ENCODE assay signal across 10 mouse cellular contexts in the genomic region with DNA sequence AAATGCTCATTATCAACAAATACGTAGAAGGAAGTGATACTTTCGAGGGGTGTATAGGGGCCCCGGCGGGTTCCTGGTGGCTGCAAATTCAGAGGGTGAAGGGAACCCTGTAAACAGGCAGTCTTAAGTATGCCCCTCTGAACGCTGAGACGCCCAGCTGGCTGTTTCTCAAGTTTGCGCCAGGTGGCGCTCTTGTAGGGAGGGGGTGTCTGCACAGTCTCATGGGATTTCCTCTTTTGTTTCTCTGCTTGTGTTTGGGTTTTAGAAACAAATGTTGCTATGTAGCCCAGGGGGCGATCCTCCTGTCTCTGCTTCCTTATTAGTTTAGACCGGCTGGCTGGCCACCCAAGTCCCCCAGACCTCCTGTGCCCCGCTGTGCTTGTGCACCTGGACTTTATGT. TPM values are rescaled to one million over a fixed set of nuclear protein-coding genes. Genes with fewer than 3 reads are reported as not detected.
A peak's percentile ranks its signal among the peaks of the same experiment; 100 is the strongest.
DNase-seq lines count a peak whose midpoint lies in the region; ATAC-seq and TF ChIP-seq lines count a peak whose summit lies in the region.
"Had no signal": no experiment of that assay in that cellular context is flagged by ENCODE, and none has a peak within 500 bp of the region (broad histone marks: within the 10 kb centered on the region; RNA-seq: fewer than 3 reads in every experiment).

No protein-coding gene starts in this region.

- no peaks in the 10 kb centered on the region for H3K27me3 ChIP-seq in hindbrain, embryonic 14.5 days (ENCODE audit: control insufficient read depth, insufficient read depth, low read length)
- H3K27me3 ChIP-seq in hindbrain, embryonic 16.5 days (replicated peaks; ENCODE audit: control insufficient read depth, insufficient read depth, low read length): no peaks in the 10 kb centered on the region
- H3K27me3 ChIP-seq in Patski: peaks cover 12% of the 10 kb centered on the region
- H3K27me3 ChIP-seq in embryonic facial prominence, embryonic 13.5 days: 0 out of 2 replicates have a peak, but pooled peaks cover 6% of the 10 kb centered on the region
- no peaks in the 10 kb centered on the region for H3K27me3 ChIP-seq in heart, postnatal 0 days (ENCODE audit: control insufficient read depth, insufficient read depth, low read length)
- H3K27me3 ChIP-seq: embryonic facial prominence, embryonic 15.5 days; neural tube, embryonic 13.5 days had no signal

- no peak; the same call in 1 of the 2 replicates for ATAC-seq in hindbrain, embryonic 14.5 days (ENCODE audit: low FRiP score)
- ATAC-seq in hindbrain, embryonic 16.5 days: no peak
- ATAC-seq in Patski: peak; percentile 51
- no peak for ATAC-seq in embryonic facial prominence, embryonic 13.5 days (ENCODE audit: insufficient number of reproducible peaks, insufficient read depth, low FRiP score, low TSS enrichment, low read depth)
- ATAC-seq in heart, postnatal 0 days (ENCODE audit: insufficient read depth, low read depth): 0 out of 2 replicates have a peak, but pooled peaks have one; percentile 37
- peak; percentile 74 for ATAC-seq in monocyte, adult 5-6 weeks (replicated peaks; ENCODE audit: insufficient number of reproducible peaks, low FRiP score, low TSS enrichment, poor library complexity, severe bottlenecking)

- peaks cover 6% of the 10 kb centered on the region for H3K36me3 ChIP-seq in hindbrain, embryonic 14.5 days (replicated peaks; ENCODE audit: control insufficient read depth, insufficient read depth)
- H3K36me3 ChIP-seq in hindbrain, embryonic 16.5 days (ENCODE audit: control insufficient read depth, insufficient read depth, low read length): peaks cover 5% of the 10 kb centered on the region
- peaks cover 6% of the 10 kb centered on the region; the same call in 1 of the 2 replicates for H3K36me3 ChIP-seq in embryonic facial prominence, embryonic 13.5 days
- no peaks in the 10 kb centered on the region for H3K36me3 ChIP-seq in heart, postnatal 0 days (replicated peaks; ENCODE audit: control insufficient read depth, insufficient read depth, low read length)

- intact Hi-C loops in left cerebral cortex, postnatal 36 days (cut with DNase I): loop anchor here (1.0 to 5.0 kb wide), 2 partner anchors 73 to 122 kb away; no protein-coding TSS in a partner anchor

- peak; percentile 40 for DNase-seq in hindbrain, embryonic 14.5 days (ENCODE audit: low spot score)
- no peak for DNase-seq in Patski (ENCODE audit: low read depth, low spot score)
- peak; percentile 13 for DNase-seq in heart, postnatal 0 days (ENCODE audit: low spot score)
- peak; percentile 40 to 53 for DNase-seq in left cerebral cortex, postnatal 36 days (ENCODE audit: low spot score in 2 of 2)
- peak; percentile 76 for DNase-seq in testis, postnatal 10 days (ENCODE audit: low spot score)

- no peak overlapping the region for H3K4me3 ChIP-seq in hindbrain, embryonic 14.5 days (replicated peaks; ENCODE audit: low read length)
- no peak overlapping the region for H3K4me3 ChIP-seq in hindbrain, embryonic 16.5 days (ENCODE audit: low read length)
- H3K4me3 ChIP-seq in embryonic facial prominence, embryonic 13.5 days: no peak overlapping the region
- no peak overlapping the region for H3K4me3 ChIP-seq in heart, postnatal 0 days (ENCODE audit: low read depth, low read length)
- H3K4me3 ChIP-seq: embryonic facial prominence, embryonic 15.5 days; neural tube, embryonic 13.5 days had no signal

- POLR2A ChIA-PET in Patski (lab: Charles Lee): no interaction called here

- 26% methylated on average over 11 of the region's 11 CpGs for WGBS in hindbrain, embryonic 14.5 days
- 24% methylated on average over 11 of the region's 11 CpGs for WGBS in hindbrain, embryonic 16.5 days
- WGBS in embryonic facial prominence, embryonic 13.5 days: 25% methylated on average over 11 of the region's 11 CpGs
- WGBS in heart, postnatal 0 days: 26% methylated on average over 11 of the region's 11 CpGs

- H3K4me1 ChIP-seq in hindbrain, embryonic 14.5 days (replicated peaks; ENCODE audit: control insufficient read depth, insufficient read depth, low read length): no peaks in the 10 kb centered on the region
- H3K4me1 ChIP-seq in hindbrain, embryonic 16.5 days (ENCODE audit: control insufficient read depth, insufficient read depth, low read depth, low read length): no peaks in the 10 kb centered on the region
- H3K4me1 ChIP-seq in embryonic facial prominence, embryonic 13.5 days: peaks cover 3% of the 10 kb centered on the region; the same call in 1 of the 2 replicates
- H3K4me1 ChIP-seq in heart, postnatal 0 days (ENCODE audit: control insufficient read depth, insufficient read depth): no peaks in the 10 kb centered on the region
- H3K4me1 ChIP-seq: embryonic facial prominence, embryonic 15.5 days; neural tube, embryonic 13.5 days had no signal

- no peaks in the 10 kb centered on the region for H3K9me3 ChIP-seq in hindbrain, embryonic 14.5 days (ENCODE audit: control insufficient read depth, low read length)
- peaks cover 5% of the 10 kb centered on the region for H3K9me3 ChIP-seq in hindbrain, embryonic 16.5 days (ENCODE audit: control insufficient read depth, low read length)
- H3K9me3 ChIP-seq in embryonic facial prominence, embryonic 13.5 days: peaks cover 3% of the 10 kb centered on the region; the same call in 1 of the 2 replicates
- H3K9me3 ChIP-seq in heart, postnatal 0 days (replicated peaks; ENCODE audit: control insufficient read depth, low read length): no peaks in the 10 kb centered on the region
- H3K9me3 ChIP-seq: embryonic facial prominence, embryonic 15.5 days; neural tube, embryonic 13.5 days had no signal

- H3K9ac ChIP-seq in hindbrain, embryonic 14.5 days: no peak overlapping the region
- H3K9ac ChIP-seq in hindbrain, embryonic 16.5 days (ENCODE audit: low read depth, low read length): no peak overlapping the region
- 0 out of 2 replicates have a peak overlapping the region, but pooled peaks have one; percentile 6 for H3K9ac ChIP-seq in embryonic facial prominence, embryonic 13.5 days
- no peak overlapping the region for H3K9ac ChIP-seq in heart, postnatal 0 days (replicated peaks; ENCODE audit: low read depth, low read length)
- H3K9ac ChIP-seq: embryonic facial prominence, embryonic 15.5 days; neural tube, embryonic 13.5 days had no signal

- TF ChIP-seq CTCF in Patski (IDR thresholded peaks at IDR 0.05): peak; percentile 92
- peak; percentile 48 for TF ChIP-seq CTCF in heart, postnatal 0 days (IDR thresholded peaks at IDR 0.05; ENCODE audit: low read depth)

- no peak for TF ChIP-seq EP300 in heart, postnatal 0 days (IDR thresholded peaks at IDR 0.05; ENCODE audit: low read depth)

- no peak overlapping the region for H3K4me2 ChIP-seq in hindbrain, embryonic 14.5 days (replicated peaks)
- H3K4me2 ChIP-seq in hindbrain, embryonic 16.5 days (ENCODE audit: low read length): no peak overlapping the region; the same call in 1 of the 2 replicates
- no peak overlapping the region for H3K4me2 ChIP-seq in embryonic facial prominence, embryonic 13.5 days
- 0 out of 2 replicates have a peak overlapping the region, but pooled peaks have one; percentile 8 for H3K4me2 ChIP-seq in heart, postnatal 0 days (ENCODE audit: low read depth, low read length)
- H3K4me2 ChIP-seq: embryonic facial prominence, embryonic 15.5 days; neural tube, embryonic 13.5 days had no signal

- no peak overlapping the region for H3K27ac ChIP-seq in hindbrain, embryonic 14.5 days
- no peak overlapping the region for H3K27ac ChIP-seq in hindbrain, embryonic 16.5 days (ENCODE audit: low read depth, low read length)
- H3K27ac ChIP-seq in embryonic facial prominence, embryonic 13.5 days: no peak overlapping the region
- no peak overlapping the region for H3K27ac ChIP-seq in heart, postnatal 0 days (ENCODE audit: low read depth)
- H3K27ac ChIP-seq: embryonic facial prominence, embryonic 15.5 days; neural tube, embryonic 13.5 days had no signal

- in situ Hi-C loops in Patski (cut with MboI; ENCODE audit: low pct_unique_long_range_greater_than_20kb): no loop called here

- CTCF ChIA-PET in Patski (lab: Charles Lee): interaction anchor here (0.9 to 1.6 kb wide), 3 partner anchors 10 to 223 kb away, joined by 3 to 4 read pairs (median 3); a partner anchor contains a TSS

RNA-seq across cellular contexts. Expression of a gene that starts 29.3 kb away (rescaled TPM):
- polyA plus RNA-seq in hindbrain, embryonic 14.5 days (2014; fragmentation: Nextera tagmentation; extraction: Ambion mirVana): 46.6 and 51.8 TPM in 2 replicates
- 49.0 and 50.3 TPM in 2 replicates for polyA plus RNA-seq in hindbrain, embryonic 16.5 days (2015; fragmentation: Nextera tagmentation; extraction: Ambion mirVana)
- polyA plus RNA-seq in Patski (2021): 22.0 TPM
- 19.8 and 21.7 TPM in 2 replicates for polyA plus RNA-seq in embryonic facial prominence, embryonic 13.5 days (2015; fragmentation: Nextera tagmentation; extraction: Ambion mirVana)
- total RNA-seq in heart, postnatal 0 days (2014; rRNA removed; ENCODE audit: low replicate concordance): 6.3 and 10.7 TPM in 2 replicates
- 7.7 and 9.9 TPM in 2 replicates for polyA plus RNA-seq in heart, postnatal 0 days (2015; fragmentation: Nextera tagmentation; extraction: Ambion mirVana)
- 10 to 100 TPM; 41.3 to 41.5 TPM for total RNA-seq in left cerebral cortex, postnatal 36 days (2021)
- 39.0 to 49.4 TPM (median 44.6 TPM) in 3 replicates for total RNA-seq in monocyte, adult 5-6 weeks (2017)

RNA-seq across cellular contexts. Expression of a gene that starts 31.6 kb away (rescaled TPM):
- polyA plus RNA-seq in hindbrain, embryonic 14.5 days (2014; fragmentation: Nextera tagmentation; extraction: Ambion mirVana): 28.6 and 35.1 TPM in 2 replicates
- 33.6 and 36.9 TPM in 2 replicates for polyA plus RNA-seq in hindbrain, embryonic 16.5 days (2015; fragmentation: Nextera tagmentation; extraction: Ambion mirVana)
- polyA plus RNA-seq in Patski (2021): 22.0 TPM
- 65.1 and 69.5 TPM in 2 replicates for polyA plus RNA-seq in embryonic facial prominence, embryonic 13.5 days (2015; fragmentation: Nextera tagmentation; extraction: Ambion mirVana)
- total RNA-seq in heart, postnatal 0 days (2014; rRNA removed; ENCODE audit: low replicate concordance): 1.7 and 11.5 TPM in 2 replicates
- 13.3 and 15.0 TPM in 2 replicates for polyA plus RNA-seq in heart, postnatal 0 days (2015; fragmentation: Nextera tagmentation; extraction: Ambion mirVana)
- total RNA-seq in left cerebral cortex, postnatal 36 days (2021): 1 to 10 TPM; 4.9 to 9.4 TPM
- 33.6 to 48.9 TPM (median 35.8 TPM) in 3 replicates for total RNA-seq in monocyte, adult 5-6 weeks (2017)

RNA-seq across cellular contexts. Expression of a gene that starts 48.8 kb away (rescaled TPM):
- 9.3 and 10.8 TPM in 2 replicates for polyA plus RNA-seq in hindbrain, embryonic 14.5 days (2014; fragmentation: Nextera tagmentation; extraction: Ambion mirVana)
- 7.8 and 8.8 TPM in 2 replicates for polyA plus RNA-seq in hindbrain, embryonic 16.5 days (2015; fragmentation: Nextera tagmentation; extraction: Ambion mirVana)
- not detected for polyA plus RNA-seq in Patski (2021)
- 1.0 and 1.4 TPM in 2 replicates for polyA plus RNA-seq in embryonic facial prominence, embryonic 13.5 days (2015; fragmentation: Nextera tagmentation; extraction: Ambion mirVana)
- total RNA-seq in heart, postnatal 0 days (2014; rRNA removed; ENCODE audit: low replicate concordance): 3.8 and 3.9 TPM in 2 replicates
- 0.38 and 0.57 TPM in 2 replicates for polyA plus RNA-seq in heart, postnatal 0 days (2015; fragmentation: Nextera tagmentation; extraction: Ambion mirVana)
- total RNA-seq in left cerebral cortex, postnatal 36 days (2021): 10 to 100 TPM; 11.0 to 11.6 TPM
- 0.19 TPM in 1 of 3 replicates, not detected in the others for total RNA-seq in monocyte, adult 5-6 weeks (2017)

Comparison
In these comparisons a context has a peak if more than half of its experiments do, and no peak if none do; other contexts are left out.
1. ATAC-seq: peak in Patski (single experiment), heart, postnatal 0 days (single experiment) and monocyte, adult 5-6 weeks (single experiment); none in hindbrain, embryonic 14.5 days (single experiment), hindbrain, embryonic 16.5 days (single experiment) and embryonic facial prominence, embryonic 13.5 days (single experiment).